Mouse (Mus musculus): ENCODE measurements around the gene Tbc1d10a. TPM values are rescaled to one million over a fixed set of nuclear protein-coding genes. Genes with fewer than 3 reads are reported as not detected.
A peak's percentile ranks its signal among the peaks of the same experiment; 100 is the strongest.

The Tbc1d10a gene
- polyA plus RNA-seq, 1 experiment from 2014 or later = 31.0 TPM

DNA sequence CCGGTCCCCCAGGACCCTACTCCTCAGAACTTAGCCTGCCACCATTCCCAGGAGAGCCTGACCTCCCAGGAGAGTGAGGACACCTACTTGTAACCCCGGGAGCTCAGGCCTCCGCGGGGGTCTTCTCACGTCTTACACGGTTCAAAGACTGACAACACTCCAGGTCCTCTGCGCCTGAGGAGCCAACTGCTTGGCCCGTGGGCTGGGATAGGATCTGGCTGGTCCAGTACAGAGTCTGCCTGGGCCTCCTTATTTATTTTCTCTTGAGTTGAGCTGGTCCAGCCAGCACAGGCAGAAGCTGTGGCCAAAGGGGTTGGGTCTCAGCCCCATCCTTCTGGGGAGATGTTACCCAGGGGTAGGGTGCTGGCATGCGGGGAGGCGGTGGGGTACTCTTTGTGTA is 28.5 kb downstream of the Tbc1d10a start:
- H3K4me3 ChIP-seq (ENCODE audit: low read depth, low read length) = no peak overlapping the region
- peaks cover 49% of the 10 kb centered on the region for H3K36me3 ChIP-seq (ENCODE audit: control insufficient read depth, insufficient read depth, low read length)
- H3K4me2 ChIP-seq (ENCODE audit: low read depth, low read length) = no peak overlapping the region
- no peak for DNase-seq (ENCODE audit: low spot score)
- no peaks in the 10 kb centered on the region for H3K9me3 ChIP-seq (ENCODE audit: control insufficient read depth, low read length)
- H3K27me3 ChIP-seq (replicated peaks; ENCODE audit: control insufficient read depth, insufficient read depth, low read length) = peaks cover 4% of the 10 kb centered on the region; the same call in 1 of the 2 replicates
- no peak overlapping the region for H3K27ac ChIP-seq (replicated peaks; ENCODE audit: low read depth, low read length)
- no peak for ATAC-seq (ENCODE audit: low read depth)
- no peak overlapping the region for H3K9ac ChIP-seq (ENCODE audit: low read depth, low read length)
- H3K4me1 ChIP-seq (ENCODE audit: control insufficient read depth, insufficient read depth, low read length) = no peaks in the 10 kb centered on the region
- 81% methylated on average over 10 of the region's 10 CpGs for WGBS

DNA sequence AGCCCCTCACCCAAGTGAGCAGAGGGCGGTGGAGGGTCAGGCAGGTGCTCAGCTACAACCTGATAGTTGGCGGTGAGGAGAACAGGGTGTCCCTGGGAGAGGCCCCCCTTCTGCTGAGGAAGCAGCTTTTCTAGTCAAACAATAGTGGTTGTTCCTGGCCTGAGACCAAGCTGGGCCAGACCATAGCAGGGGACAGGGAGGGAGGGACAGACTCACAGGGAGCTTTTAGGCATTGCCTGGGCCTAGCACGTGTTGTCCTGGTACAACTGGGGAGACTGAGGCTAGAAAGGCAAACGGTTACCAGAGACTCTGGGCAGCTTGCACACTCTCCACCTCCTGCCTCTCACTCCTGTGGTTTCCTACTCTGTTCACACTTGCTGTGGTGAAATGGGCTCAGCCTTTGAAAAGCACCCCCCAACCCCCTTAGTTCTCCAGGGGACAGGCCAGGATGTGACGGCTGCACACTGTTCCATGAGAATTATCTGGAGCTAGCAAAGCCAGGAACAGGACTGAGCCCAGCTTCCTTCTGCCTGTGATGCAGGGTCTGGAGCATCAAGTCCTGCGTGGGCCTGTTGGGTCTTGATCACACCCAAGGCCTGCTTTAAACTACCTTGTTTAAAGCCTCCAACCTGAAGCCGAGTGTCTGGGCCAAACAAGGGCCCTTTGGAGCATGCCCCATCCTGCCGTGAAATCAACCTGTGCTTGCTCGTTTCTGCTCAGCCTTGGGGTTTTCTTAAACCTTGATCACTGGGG is 29.8 kb downstream of the Tbc1d10a start:
- no peak overlapping the region for H3K4me3 ChIP-seq (ENCODE audit: low read depth, low read length)
- H3K9me3 ChIP-seq (ENCODE audit: control insufficient read depth, low read length) = no peaks in the 10 kb centered on the region
- H3K27ac ChIP-seq (replicated peaks; ENCODE audit: low read depth, low read length) = peak overlapping the region; percentile 74
- DNase-seq (ENCODE audit: low spot score) (peak; percentile 78), ATAC-seq (ENCODE audit: low read depth) (peak; percentile 27; the same call in 1 of the 2 replicates)
- H3K4me1 ChIP-seq (ENCODE audit: control insufficient read depth, insufficient read depth, low read length) = no peaks in the 10 kb centered on the region
- no peak overlapping the region for H3K4me2 ChIP-seq (ENCODE audit: low read depth, low read length)
- peaks cover 4% of the 10 kb centered on the region; the same call in 1 of the 2 replicates for H3K27me3 ChIP-seq (replicated peaks; ENCODE audit: control insufficient read depth, insufficient read depth, low read length)
- peaks cover 38% of the 10 kb centered on the region for H3K36me3 ChIP-seq (ENCODE audit: control insufficient read depth, insufficient read depth, low read length)
- H3K9ac ChIP-seq (ENCODE audit: low read depth, low read length) = no peak overlapping the region
- WGBS = 64% methylated on average over 9 of the region's 9 CpGs

DNA sequence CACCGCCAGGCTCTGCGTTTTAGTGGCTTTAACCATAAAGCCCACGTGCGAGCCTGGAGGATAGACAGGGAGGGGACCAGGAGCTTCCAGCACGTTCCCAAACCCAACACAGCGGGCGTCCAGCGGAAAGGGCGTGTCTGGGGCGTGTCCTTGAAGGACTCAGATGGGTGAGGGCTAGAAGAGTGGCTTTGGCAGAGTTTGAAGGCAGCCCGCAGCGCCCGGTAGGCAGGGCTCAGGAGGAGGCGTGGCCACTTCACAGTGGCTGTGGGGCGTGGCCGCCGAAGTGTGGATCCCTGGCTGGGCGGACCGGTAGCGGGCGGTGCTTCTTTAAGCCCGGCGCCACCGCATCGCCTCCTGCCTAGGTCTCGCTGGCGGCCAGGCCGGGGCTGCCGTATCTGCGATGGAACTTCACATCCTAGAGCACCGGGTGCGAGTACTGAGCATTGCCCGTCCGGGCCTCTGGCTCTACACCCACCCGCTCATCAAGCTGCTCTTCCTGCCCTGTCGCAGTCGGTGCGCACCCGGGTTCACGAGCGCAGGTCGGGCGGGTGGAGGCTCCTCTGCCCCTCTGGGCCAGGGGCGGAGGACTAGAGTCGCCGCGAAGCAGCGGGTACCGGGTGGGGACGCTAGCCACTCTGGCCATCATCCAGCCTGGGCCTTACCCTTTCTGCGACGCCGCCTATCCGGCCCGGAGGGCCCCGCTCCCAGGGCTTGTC is 31.5 kb downstream of the Tbc1d10a start, which contains the start of gene Castor1:
Gene Castor1 (plus strand): TSS at position 312 of the 716 bp plus-strand sequence.
- H3K36me3 ChIP-seq (ENCODE audit: control insufficient read depth, insufficient read depth, low read length) = peaks cover 23% of the 10 kb centered on the region; the same call in 1 of the 2 replicates
- peak within 1 kb of the TSS; percentile 56 for H3K9ac ChIP-seq (ENCODE audit: low read depth, low read length)
- no peaks in the 10 kb centered on the region for H3K9me3 ChIP-seq (ENCODE audit: control insufficient read depth, low read length)
- H3K27me3 ChIP-seq (replicated peaks; ENCODE audit: control insufficient read depth, insufficient read depth, low read length) = peaks cover 4% of the 10 kb centered on the region; the same call in 1 of the 2 replicates
- WGBS = 4% methylated on average over 25 of the region's 56 CpGs
- ATAC-seq (ENCODE audit: low read depth) = peak; percentile 85
- peak within 1 kb of the TSS; percentile 90 for H3K4me2 ChIP-seq (ENCODE audit: low read depth, low read length)
- no peaks in the 10 kb centered on the region for H3K4me1 ChIP-seq (ENCODE audit: control insufficient read depth, insufficient read depth, low read length)
- DNase-seq (ENCODE audit: low spot score) = peak; percentile 94
- H3K27ac ChIP-seq (replicated peaks; ENCODE audit: low read depth, low read length) = peak within 1 kb of the TSS; percentile 23; the same call in 1 of the 2 replicates
- H3K4me3 ChIP-seq (ENCODE audit: low read depth, low read length) = peak within 1 kb of the TSS; percentile 51

DNA sequence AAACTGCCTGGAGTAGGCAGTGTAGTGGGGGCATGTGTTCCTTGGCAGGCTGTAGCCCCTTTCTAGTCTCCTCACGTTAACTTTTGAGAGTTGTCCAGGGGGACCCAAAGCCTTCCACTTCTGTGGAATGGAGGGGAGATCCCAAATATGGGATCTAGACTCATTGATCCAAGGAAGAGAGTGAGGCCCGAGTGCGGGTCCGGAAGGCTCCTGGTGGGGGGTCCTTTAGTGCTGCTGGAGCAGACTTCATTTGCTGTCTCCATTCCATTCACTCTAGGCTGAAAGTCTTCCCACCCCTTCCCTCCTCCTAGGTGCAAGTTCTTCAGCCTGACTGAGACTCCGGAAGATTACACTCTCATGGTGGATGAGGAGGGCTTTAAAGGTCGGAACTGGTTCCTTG is 32.0 kb downstream of the Tbc1d10a start:
- H3K4me1 ChIP-seq (ENCODE audit: control insufficient read depth, insufficient read depth, low read length) = no peaks in the 10 kb centered on the region
- DNase-seq (ENCODE audit: low spot score) = no peak
- peak overlapping the region; percentile 51 for H3K4me3 ChIP-seq (ENCODE audit: low read depth, low read length)
- H3K27ac ChIP-seq (replicated peaks; ENCODE audit: low read depth, low read length) = 0 out of 2 replicates have a peak overlapping the region, but pooled peaks have one; percentile 23
- peaks cover 4% of the 10 kb centered on the region; the same call in 1 of the 2 replicates for H3K27me3 ChIP-seq (replicated peaks; ENCODE audit: control insufficient read depth, insufficient read depth, low read length)
- H3K36me3 ChIP-seq (ENCODE audit: control insufficient read depth, insufficient read depth, low read length) = peaks cover 17% of the 10 kb centered on the region; the same call in 1 of the 2 replicates
- peak overlapping the region; percentile 90 for H3K4me2 ChIP-seq (ENCODE audit: low read depth, low read length)
- H3K9me3 ChIP-seq (ENCODE audit: control insufficient read depth, low read length) = no peaks in the 10 kb centered on the region
- peak; percentile 1; the same call in 1 of the 2 replicates for ATAC-seq (ENCODE audit: low read depth)
- H3K9ac ChIP-seq (ENCODE audit: low read depth, low read length) = peak overlapping the region; percentile 56
- 5% methylated on average over 6 of the region's 6 CpGs for WGBS

DNA sequence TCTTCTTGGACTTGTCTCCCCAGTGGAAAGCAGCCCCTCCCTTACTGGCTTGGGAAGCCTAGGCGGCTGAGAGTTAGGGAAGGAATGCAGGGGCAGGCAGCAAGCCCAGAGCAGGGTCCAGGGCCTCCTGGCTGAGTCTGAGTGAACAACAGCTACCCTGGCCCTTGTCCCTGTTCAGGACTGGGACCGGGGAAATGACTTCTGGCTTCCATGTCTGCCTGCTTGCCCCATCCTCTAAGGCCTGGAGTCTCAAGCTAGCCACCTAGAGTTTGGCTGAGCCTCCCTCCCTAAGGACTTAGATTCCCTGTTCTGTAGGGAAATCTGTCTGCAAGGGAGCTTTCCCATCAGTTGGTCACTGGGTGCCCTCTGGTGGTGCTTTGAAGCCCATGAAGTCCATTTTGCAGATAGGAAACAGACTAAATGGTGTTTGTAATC is 32.7 kb downstream of the Tbc1d10a start:
- WGBS = 8% methylated on average over 2 of the region's 2 CpGs
- H3K4me3 ChIP-seq (ENCODE audit: low read depth, low read length) = no peak overlapping the region
- H3K36me3 ChIP-seq (ENCODE audit: control insufficient read depth, insufficient read depth, low read length) = peaks cover 10% of the 10 kb centered on the region; the same call in 1 of the 2 replicates
- peak; percentile 87 for DNase-seq (ENCODE audit: low spot score)
- no peak overlapping the region for H3K9ac ChIP-seq (ENCODE audit: low read depth, low read length)
- no peaks in the 10 kb centered on the region for H3K4me1 ChIP-seq (ENCODE audit: control insufficient read depth, insufficient read depth, low read length)
- H3K9me3 ChIP-seq (ENCODE audit: control insufficient read depth, low read length) = no peaks in the 10 kb centered on the region
- no peak overlapping the region for H3K27ac ChIP-seq (replicated peaks; ENCODE audit: low read depth, low read length)
- peak overlapping the region; percentile 90; the same call in 1 of the 2 replicates for H3K4me2 ChIP-seq (ENCODE audit: low read depth, low read length)
- H3K27me3 ChIP-seq (replicated peaks; ENCODE audit: control insufficient read depth, insufficient read depth, low read length) = peaks cover 4% of the 10 kb centered on the region; the same call in 1 of the 2 replicates
- no peak for ATAC-seq (ENCODE audit: low read depth)

DNA sequence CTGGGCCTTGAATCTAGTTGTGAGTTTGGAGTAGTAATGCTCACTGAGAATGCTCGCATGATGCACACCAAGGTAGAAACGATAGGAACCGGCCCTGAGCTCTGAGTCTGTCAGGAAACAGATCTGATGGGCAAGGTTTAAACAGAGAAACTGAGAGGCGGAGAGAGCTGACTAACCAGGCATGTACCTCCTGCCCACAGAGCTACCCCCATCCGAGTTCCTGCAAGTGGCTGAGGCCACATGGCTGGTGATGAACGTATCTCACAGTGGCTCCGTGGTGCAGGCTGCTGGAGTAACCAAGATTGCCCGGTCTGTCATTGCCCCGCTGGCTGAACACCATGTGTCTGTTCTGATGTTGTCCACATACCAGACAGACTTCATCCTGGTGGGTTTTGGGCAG is 33.3 kb downstream of the Tbc1d10a start:
- Histone ChIP-seq H3K27ac (replicated peaks; ENCODE audit: low read depth, low read length) (no peak overlapping the region), H3K4me3 (ENCODE audit: low read depth, low read length) (no peak overlapping the region), H3K9me3 (ENCODE audit: control insufficient read depth, low read length) (no peaks in the 10 kb centered on the region), H3K4me1 (ENCODE audit: control insufficient read depth, insufficient read depth, low read length) (no peaks in the 10 kb centered on the region), H3K4me2 (ENCODE audit: low read depth, low read length) (no peak overlapping the region), H3K36me3 (ENCODE audit: control insufficient read depth, insufficient read depth, low read length) (peaks cover 5% of the 10 kb centered on the region; the same call in 1 of the 2 replicates), H3K27me3 (replicated peaks; ENCODE audit: control insufficient read depth, insufficient read depth, low read length) (peaks cover 4% of the 10 kb centered on the region; the same call in 1 of the 2 replicates), H3K9ac (ENCODE audit: low read depth, low read length) (no peak overlapping the region)
- no peak for DNase-seq (ENCODE audit: low spot score)
- WGBS = 70% methylated on average over 9 of the region's 9 CpGs
- no peak for ATAC-seq (ENCODE audit: low read depth)

DNA sequence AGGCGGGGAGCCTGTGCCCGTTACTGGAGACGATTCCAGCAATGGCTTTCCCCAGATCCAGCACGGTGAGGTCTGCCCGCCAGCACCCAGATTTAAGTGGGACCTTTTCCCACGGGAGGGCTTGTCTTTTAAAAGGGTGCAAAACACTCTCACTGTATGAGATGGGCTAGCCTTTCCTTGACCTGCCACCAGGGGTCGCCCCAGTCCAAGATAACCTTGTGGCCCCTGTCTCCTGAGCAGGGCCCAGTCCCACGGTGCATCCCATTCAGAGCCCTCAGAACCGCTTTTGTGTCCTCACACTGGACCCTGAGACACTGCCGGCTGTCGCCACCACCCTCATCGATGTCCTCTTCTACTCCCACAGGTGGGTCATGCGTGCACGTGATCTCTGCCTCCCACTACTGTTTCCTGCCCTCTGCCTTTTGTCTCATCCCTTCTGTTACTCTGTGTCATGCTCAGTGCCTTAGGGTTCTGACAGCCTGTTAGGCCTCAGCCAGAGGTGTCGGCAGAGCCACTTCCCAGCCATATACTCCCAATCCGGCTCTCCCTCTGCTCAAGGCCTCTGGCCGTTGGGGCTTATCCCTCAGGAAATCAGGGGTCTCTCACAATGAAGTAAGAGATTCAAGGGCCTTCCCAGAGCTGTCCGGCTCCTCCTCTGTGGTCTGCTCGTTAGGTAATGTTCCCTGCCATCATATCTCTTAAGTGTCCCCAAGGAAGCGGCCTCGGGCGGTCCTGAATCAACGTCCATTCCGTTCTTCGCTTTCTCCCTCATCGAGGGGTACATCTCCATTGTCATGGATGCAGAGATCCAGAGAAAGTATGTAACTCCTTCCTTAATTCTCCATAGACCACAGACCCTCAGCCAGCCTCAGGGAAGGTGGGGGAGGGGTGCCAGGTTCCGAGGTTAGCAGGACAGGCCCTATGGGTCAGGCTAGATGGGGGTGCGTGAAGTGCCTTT is 34.1 kb downstream of the Tbc1d10a start:
- Histone ChIP-seq H3K9me3 (ENCODE audit: control insufficient read depth, low read length) (no peaks in the 10 kb centered on the region), H3K27ac (replicated peaks; ENCODE audit: low read depth, low read length) (no peak overlapping the region), H3K27me3 (replicated peaks; ENCODE audit: control insufficient read depth, insufficient read depth, low read length) (peaks cover 4% of the 10 kb centered on the region; the same call in 1 of the 2 replicates), H3K4me3 (ENCODE audit: low read depth, low read length) (no peak overlapping the region), H3K4me1 (ENCODE audit: control insufficient read depth, insufficient read depth, low read length) (no peaks in the 10 kb centered on the region), H3K9ac (ENCODE audit: low read depth, low read length) (no peak overlapping the region), H3K4me2 (ENCODE audit: low read depth, low read length) (no peak overlapping the region), H3K36me3 (ENCODE audit: control insufficient read depth, insufficient read depth, low read length) (no peaks in the 10 kb centered on the region)
- DNase-seq (ENCODE audit: low spot score) = no peak
- ATAC-seq (ENCODE audit: low read depth) = no peak
- 52% methylated on average over 28 of the region's 28 CpGs for WGBS

Measured in embryonic facial prominence, embryonic 14.5 days (tissue).